Mouse (Mus musculus): ENCODE measurements around the gene Sun3.

Gene Sun3

DNA sequence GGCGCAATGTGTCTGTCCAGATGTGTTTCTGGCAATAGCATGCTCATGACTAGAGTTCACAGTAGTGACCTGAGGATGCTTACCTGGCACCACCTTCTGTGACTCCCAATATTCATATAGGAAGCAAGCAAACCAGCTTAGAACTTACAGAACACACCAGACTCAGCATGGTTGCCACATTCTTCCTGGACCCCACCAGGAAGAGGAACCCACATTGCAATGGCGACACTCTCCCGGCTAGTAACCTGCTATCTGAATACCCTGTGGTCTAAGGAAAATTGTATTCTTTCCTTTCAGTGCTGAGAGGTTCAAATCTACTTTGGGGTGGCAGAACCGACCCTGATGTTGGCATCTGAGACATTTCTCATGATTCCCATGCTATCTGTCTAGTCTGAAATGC is 70.6 kb downstream of the Sun3 start:
- DNase-seq, result no peak

DNA sequence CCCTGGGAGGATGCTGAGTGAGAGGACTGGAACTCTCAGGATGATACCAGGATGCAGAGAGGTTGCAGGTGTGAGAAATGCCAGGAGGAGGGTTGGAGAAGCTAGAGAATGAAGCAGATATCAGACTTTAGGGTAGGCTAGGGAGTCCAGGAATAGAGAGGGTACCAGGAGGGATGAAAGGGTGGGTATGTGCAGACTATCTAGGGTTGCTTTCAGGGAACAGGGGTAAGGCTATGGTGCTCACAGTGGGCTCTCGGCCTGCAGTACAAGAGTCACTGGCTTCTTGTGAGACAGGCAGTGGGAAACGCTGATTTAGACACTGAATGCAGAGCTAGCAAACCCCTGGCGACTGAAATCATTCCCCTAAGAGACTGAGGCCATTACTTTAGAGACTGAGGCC is 75.6 kb downstream of the Sun3 start, which contains the start of gene Pkd1l1:
Gene Pkd1l1, minus strand, starts transcription at position 101 of the 400 bp plus-strand sequence.
- DNase-seq, result no peak

DNA sequence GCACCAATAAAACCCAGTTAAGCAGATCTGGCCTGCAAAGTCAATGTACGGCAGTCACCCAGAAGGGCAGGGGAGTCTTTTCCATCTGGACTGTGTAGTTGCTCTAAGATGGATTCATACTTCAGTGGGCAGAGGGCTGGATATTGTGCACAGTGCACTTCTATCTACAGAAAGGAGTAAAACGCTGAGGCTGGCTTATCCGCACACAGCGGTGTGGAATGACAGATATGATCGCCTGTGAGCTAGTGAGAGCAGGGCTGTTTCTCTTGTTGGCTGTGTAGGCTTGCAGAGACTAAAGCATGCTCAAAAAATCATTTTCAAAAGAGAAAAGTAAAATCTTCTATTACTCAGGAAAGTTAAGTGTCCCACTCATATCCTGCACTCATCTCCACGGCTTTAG is 76.7 kb downstream of the Sun3 start:
- no peak for DNase-seq

DNA sequence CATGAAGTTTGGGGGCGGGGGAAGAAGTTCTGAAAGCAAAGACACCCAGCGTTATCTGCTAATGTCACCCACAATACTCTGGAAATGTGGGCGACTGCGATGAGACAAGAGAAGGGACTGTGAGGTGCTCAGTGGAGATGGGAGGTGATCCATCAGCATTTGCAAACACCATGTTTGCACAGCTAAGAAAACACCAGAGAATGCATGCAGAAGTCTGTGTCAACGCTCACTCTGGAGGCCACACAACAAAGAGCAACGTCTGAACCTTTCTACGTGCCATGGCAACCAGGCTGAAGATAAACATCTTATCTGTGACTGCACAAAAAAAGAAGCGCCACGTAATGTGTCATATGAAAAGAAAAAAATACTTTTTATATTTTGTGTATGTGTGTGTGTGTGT is 78.3 kb downstream of the Sun3 start:
- no peak for DNase-seq

DNA sequence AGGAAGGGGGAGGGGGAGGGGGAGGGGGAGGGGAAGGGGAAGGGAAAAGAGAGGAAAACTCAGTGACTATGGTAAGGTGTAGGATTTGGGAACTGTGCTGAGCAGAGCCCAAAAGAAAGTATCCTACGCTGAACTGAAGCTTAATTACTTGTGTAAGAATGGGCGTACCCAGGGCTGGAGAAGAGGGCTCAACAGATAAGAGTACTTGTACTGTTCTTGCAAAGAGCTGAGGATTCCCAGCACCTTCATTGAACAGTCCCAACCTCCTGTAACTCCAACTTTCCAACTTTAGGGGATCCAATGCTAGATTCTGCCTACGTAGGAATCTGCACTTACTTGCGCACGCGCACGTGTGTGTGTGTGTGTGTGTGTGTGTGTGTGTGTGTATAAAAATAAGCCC is 80.7 kb downstream of the Sun3 start:
- DNase-seq, result no peak
